14 mouse cellular contexts compared by ENCODE assay signal in the genomic region with DNA sequence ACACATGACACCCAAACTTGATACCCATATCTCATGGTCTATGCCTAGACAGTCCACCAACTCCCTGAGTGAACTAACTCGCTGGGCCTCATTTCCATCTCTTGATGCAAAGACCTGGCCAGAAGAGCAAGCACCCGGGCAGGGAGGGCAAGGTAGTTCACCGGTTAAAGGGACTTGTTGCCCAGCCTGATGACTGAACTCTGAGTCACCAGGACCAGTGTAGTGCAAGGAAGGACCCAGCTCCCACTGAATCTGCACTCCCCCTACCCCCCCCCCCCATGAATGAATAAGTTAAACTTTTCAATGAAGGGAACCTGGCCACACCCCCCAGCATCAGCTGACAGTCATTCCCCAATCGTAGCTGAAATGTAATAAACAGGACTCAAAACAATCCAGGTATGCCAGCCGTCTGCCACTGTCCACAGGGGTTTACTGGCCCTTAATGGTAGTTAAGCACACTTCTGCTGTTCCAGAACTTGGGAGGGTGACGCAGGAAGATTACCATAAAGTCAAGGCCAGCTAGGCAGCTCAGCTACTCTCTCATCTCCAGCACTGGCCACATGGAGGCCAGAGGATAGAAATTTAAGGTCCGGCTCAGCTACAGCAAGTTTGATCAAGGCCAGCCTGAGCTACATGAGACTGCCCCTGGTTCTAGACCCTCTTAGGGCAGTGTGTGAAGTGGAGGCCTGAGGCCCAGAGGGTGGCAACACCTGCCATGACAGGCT. TPM values are rescaled to one million over a fixed set of nuclear protein-coding genes. Genes with fewer than 3 reads are reported as not detected.
DNase-seq lines count a peak whose midpoint lies in the region; ATAC-seq and TF ChIP-seq lines count a peak whose summit lies in the region.
"Had no signal": no experiment of that assay in that cellular context is flagged by ENCODE, and none has a peak within 500 bp of the region (broad histone marks: within the 10 kb centered on the region; RNA-seq: fewer than 3 reads in every experiment).

No protein-coding gene starts in this region.

- H3K27ac ChIP-seq in forebrain, embryonic 16.5 days (ENCODE audit: low read length): no peak overlapping the region
- peak overlapping the region; percentile 2; the same call in 1 of the 2 replicates for H3K27ac ChIP-seq in intestine, postnatal 0 days (ENCODE audit: low read depth, low read length)
- H3K27ac ChIP-seq: heart, adult 2 months; limb, embryonic 12.5 days; macrophage had no signal

- H3K36me3 ChIP-seq in E14TG2a.4 (ENCODE audit: insufficient read depth, low read length): peaks cover 60% of the 10 kb centered on the region
- peaks cover 30% of the 10 kb centered on the region for H3K36me3 ChIP-seq in forebrain, embryonic 16.5 days (ENCODE audit: control insufficient read depth, insufficient read depth)
- peaks cover 25% of the 10 kb centered on the region; the same call in 1 of the 2 replicates for H3K36me3 ChIP-seq in intestine, postnatal 0 days (ENCODE audit: control insufficient read depth, insufficient read depth)

- DNase-seq in adrenal gland, adult 2 months: peak; percentile 70
- no peak for DNase-seq in adrenal gland, postnatal 4 days (ENCODE audit: low spot score in 2 of 2)
- DNase-seq in heart, postnatal 10 days: no peak
- DNase-seq in ovary, postnatal 36 days (ENCODE audit: low spot score): no peak
- DNase-seq in lung, postnatal 4 days: no peak
- DNase-seq: cerebellum, adult 11 months; heart, adult 2 months; kidney, adult 18-20 months had no signal

- ATAC-seq in forebrain, embryonic 16.5 days: no peak
- no peak for ATAC-seq in intestine, postnatal 0 days

- peak overlapping the region; percentile 69 for H3K4me3 ChIP-seq in E14TG2a.4 (replicated peaks; ENCODE audit: low read length)
- peak overlapping the region; percentile 98 for H3K4me3 ChIP-seq in forebrain, embryonic 16.5 days (replicated peaks; ENCODE audit: low read length)
- H3K4me3 ChIP-seq in intestine, postnatal 0 days (ENCODE audit: low read depth, low read length): no peak overlapping the region
- H3K4me3 ChIP-seq: heart, adult 2 months; myocyte had no signal

- no peak for TF ChIP-seq CTCF in E14TG2a.4 (conservative IDR thresholded peaks at IDR 0.05; ENCODE audit: low read length)
- TF ChIP-seq CTCF in intestine, postnatal 0 days (IDR thresholded peaks at IDR 0.05; ENCODE audit: low read depth): no peak

- 76% methylated on average over 7 of the region's 7 CpGs for WGBS in forebrain, embryonic 16.5 days
- WGBS in intestine, postnatal 0 days: 77% methylated on average over 7 of the region's 7 CpGs

- intact Hi-C loops in heart, postnatal 10 days (cut with DNase I): no loop called here

- H3K9me3 ChIP-seq in E14TG2a.4 (ENCODE audit: low read length): no peaks in the 10 kb centered on the region
- no peaks in the 10 kb centered on the region for H3K9me3 ChIP-seq in forebrain, embryonic 16.5 days (ENCODE audit: control insufficient read depth, low read length)
- no peaks in the 10 kb centered on the region for H3K9me3 ChIP-seq in intestine, postnatal 0 days (ENCODE audit: control insufficient read depth)
- H3K9me3 ChIP-seq: limb, embryonic 12.5 days had no signal

- peaks cover 64% of the 10 kb centered on the region for H3K4me1 ChIP-seq in E14TG2a.4 (replicated peaks; ENCODE audit: low read depth, low read length)
- H3K4me1 ChIP-seq in forebrain, embryonic 16.5 days (replicated peaks; ENCODE audit: control insufficient read depth, insufficient read depth, low read length): peaks cover 29% of the 10 kb centered on the region
- H3K4me1 ChIP-seq in intestine, postnatal 0 days (replicated peaks; ENCODE audit: control insufficient read depth, insufficient read depth, low read length): 0 out of 2 replicates have a peak, but pooled peaks cover 3% of the 10 kb centered on the region

- H3K9ac ChIP-seq in forebrain, embryonic 16.5 days (replicated peaks; ENCODE audit: low read depth, low read length): no peak overlapping the region; the same call in 1 of the 2 replicates
- H3K9ac ChIP-seq in intestine, postnatal 0 days (ENCODE audit: low read depth, low read length): no peak overlapping the region
- H3K9ac ChIP-seq: limb, embryonic 12.5 days had no signal

- H3K27me3 ChIP-seq in E14TG2a.4 (ENCODE audit: insufficient read depth, low read length): peaks cover 21% of the 10 kb centered on the region
- no peaks in the 10 kb centered on the region for H3K27me3 ChIP-seq in forebrain, embryonic 16.5 days (replicated peaks; ENCODE audit: control insufficient read depth, insufficient read depth, low read length)
- H3K27me3 ChIP-seq in intestine, postnatal 0 days (replicated peaks; ENCODE audit: control insufficient read depth, insufficient read depth, low read length): no peaks in the 10 kb centered on the region
- H3K27me3 ChIP-seq: limb, embryonic 12.5 days had no signal

- H3K4me2 ChIP-seq in forebrain, embryonic 16.5 days (ENCODE audit: low read length): peak overlapping the region; percentile 88
- no peak overlapping the region for H3K4me2 ChIP-seq in intestine, postnatal 0 days (replicated peaks; ENCODE audit: low read depth)

RNA-seq across cellular contexts. Expression of a gene that starts 4.7 kb away (rescaled TPM):
- 10 to 100 TPM; 19.2 to 19.5 TPM for total RNA-seq in adrenal gland, adult 2 months (2021)
- polyA plus RNA-seq in adrenal gland, adult 2 months (2012; rRNA removed): 60.7 and 61.5 TPM in 2 replicates
- total RNA-seq in adrenal gland, postnatal 4 days (2021): 10 to 100 TPM; 25.4 to 26.7 TPM
- polyA plus RNA-seq in forebrain, embryonic 16.5 days (2015; fragmentation: Nextera tagmentation; extraction: Ambion mirVana): 16.3 TPM in 2 replicates
- polyA plus RNA-seq in intestine, postnatal 0 days (2015; fragmentation: Nextera tagmentation; extraction: Ambion mirVana): 3.2 and 4.2 TPM in 2 replicates
- 10 to 100 TPM; 12.7 to 16.1 TPM for total RNA-seq in heart, postnatal 10 days (2021)

RNA-seq across cellular contexts. Expression of a gene that starts 16.5 kb away (rescaled TPM):
- total RNA-seq in adrenal gland, adult 2 months (2021): 100 to 1,000 TPM; 125 to 146 TPM
- polyA plus RNA-seq in adrenal gland, adult 2 months (2012; rRNA removed): 158 and 165 TPM in 2 replicates
- 100 to 1,000 TPM; 142 to 147 TPM for total RNA-seq in adrenal gland, postnatal 4 days (2021)
- 247 and 256 TPM in 2 replicates for polyA plus RNA-seq in forebrain, embryonic 16.5 days (2015; fragmentation: Nextera tagmentation; extraction: Ambion mirVana)
- 48.0 and 51.0 TPM in 2 replicates for polyA plus RNA-seq in intestine, postnatal 0 days (2015; fragmentation: Nextera tagmentation; extraction: Ambion mirVana)
- total RNA-seq in heart, postnatal 10 days (2021): 100 to 1,000 TPM; 102 to 105 TPM

RNA-seq across cellular contexts. Expression of a gene that starts 23.8 kb away (rescaled TPM):
- 1,000 to 10,000 TPM in 1 of 2 experiments, 100 to 1,000 TPM in 1; 714 to 1,027 TPM for total RNA-seq in adrenal gland, adult 2 months (2021)
- polyA plus RNA-seq in adrenal gland, adult 2 months (2012; rRNA removed): 2,955 and 2,958 TPM in 2 replicates
- 100 to 1,000 TPM; 535 to 613 TPM for total RNA-seq in adrenal gland, postnatal 4 days (2021)
- 455 and 522 TPM in 2 replicates for polyA plus RNA-seq in forebrain, embryonic 16.5 days (2015; fragmentation: Nextera tagmentation; extraction: Ambion mirVana)
- 1,032 and 1,082 TPM in 2 replicates for polyA plus RNA-seq in intestine, postnatal 0 days (2015; fragmentation: Nextera tagmentation; extraction: Ambion mirVana)
- 1,000 to 10,000 TPM; 1,658 to 1,691 TPM for total RNA-seq in heart, postnatal 10 days (2021)

RNA-seq across cellular contexts. Expression of a gene that starts 26.5 kb away (rescaled TPM):
- under 1 TPM; 0.14 to 0.45 TPM for total RNA-seq in adrenal gland, adult 2 months (2021)
- polyA plus RNA-seq in adrenal gland, adult 2 months (2012; rRNA removed): 1.5 and 2.6 TPM in 2 replicates
- total RNA-seq in adrenal gland, postnatal 4 days (2021): under 1 TPM in 1 of 2 experiments, not detected in 1; 0.36 TPM
- polyA plus RNA-seq in forebrain, embryonic 16.5 days (2015; fragmentation: Nextera tagmentation; extraction: Ambion mirVana): 2.2 and 4.5 TPM in 2 replicates
- 0.09 and 0.20 TPM in 2 replicates for polyA plus RNA-seq in intestine, postnatal 0 days (2015; fragmentation: Nextera tagmentation; extraction: Ambion mirVana)
- under 1 TPM in 1 of 2 experiments, not detected in 1; 0.25 TPM for total RNA-seq in heart, postnatal 10 days (2021)
- polyA plus RNA-seq: macrophage had no signal

RNA-seq across cellular contexts. Expression of a gene that starts 34.6 kb away (rescaled TPM):
- 10 to 100 TPM in 1 of 2 experiments, 1 to 10 TPM in 1; 8.0 to 10.3 TPM for total RNA-seq in adrenal gland, adult 2 months (2021)
- polyA plus RNA-seq in adrenal gland, adult 2 months (2012; rRNA removed): 35.1 and 41.5 TPM in 2 replicates
- total RNA-seq in adrenal gland, postnatal 4 days (2021): 10 to 100 TPM; 12.8 to 13.2 TPM
- 0.51 and 0.66 TPM in 2 replicates for polyA plus RNA-seq in forebrain, embryonic 16.5 days (2015; fragmentation: Nextera tagmentation; extraction: Ambion mirVana)
- 46.7 and 50.4 TPM in 2 replicates for polyA plus RNA-seq in intestine, postnatal 0 days (2015; fragmentation: Nextera tagmentation; extraction: Ambion mirVana)
- 10 to 100 TPM; 36.9 to 42.9 TPM for total RNA-seq in heart, postnatal 10 days (2021)
